Mouse (Mus musculus): ENCODE measurements around the gene Rdh11.
"Not testable (repeated sequence)": the region's sequence is repeated elsewhere in the genome, so short reads cannot be mapped to it uniquely, and the experiment has no call there.

Gene Rdh11

GRCm38 (mm10) chr12:79192193-79192592, at the start of gene Rdh11:
TSS of gene Rdh11 (minus strand) at chr12:79192293.
- DNase-seq (ENCODE audit: low spot score): no peak

DNA sequence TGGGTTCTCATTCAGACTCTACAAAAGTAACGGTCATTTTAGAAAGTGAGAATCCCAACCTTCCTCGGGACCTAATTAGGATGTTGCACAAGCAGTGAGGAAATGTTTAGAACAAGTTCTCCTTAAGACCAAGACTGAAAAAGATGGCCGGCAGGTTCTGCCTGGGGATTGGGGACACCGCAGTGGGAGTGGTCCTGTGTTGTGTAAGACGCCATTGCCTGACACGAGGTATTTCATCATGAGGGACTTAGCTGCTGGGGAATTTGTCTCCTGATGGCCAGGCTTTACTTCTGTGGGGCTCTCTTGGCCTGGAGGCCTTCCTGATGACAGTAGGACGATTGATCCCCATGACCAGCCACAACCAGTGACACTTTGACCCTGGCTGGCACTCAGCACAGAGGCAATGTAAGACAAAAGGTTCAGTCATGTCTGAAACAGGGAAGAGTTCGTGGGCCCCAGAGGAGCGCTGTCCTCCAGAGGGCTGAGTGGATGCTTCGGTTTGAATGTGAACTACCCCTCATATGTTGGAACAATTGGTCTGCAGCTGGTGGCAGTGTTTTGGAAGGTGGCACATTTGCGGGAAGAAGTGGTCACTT, 43.5 kb upstream of the Rdh11 start:
- no peak for DNase-seq (ENCODE audit: low spot score)

- DNase-seq (ENCODE audit: low spot score): no peak
These were observed 25.4 kb upstream of the Rdh11 start for GRCm38 (mm10) chr12:79217511-79217910.

DNA sequence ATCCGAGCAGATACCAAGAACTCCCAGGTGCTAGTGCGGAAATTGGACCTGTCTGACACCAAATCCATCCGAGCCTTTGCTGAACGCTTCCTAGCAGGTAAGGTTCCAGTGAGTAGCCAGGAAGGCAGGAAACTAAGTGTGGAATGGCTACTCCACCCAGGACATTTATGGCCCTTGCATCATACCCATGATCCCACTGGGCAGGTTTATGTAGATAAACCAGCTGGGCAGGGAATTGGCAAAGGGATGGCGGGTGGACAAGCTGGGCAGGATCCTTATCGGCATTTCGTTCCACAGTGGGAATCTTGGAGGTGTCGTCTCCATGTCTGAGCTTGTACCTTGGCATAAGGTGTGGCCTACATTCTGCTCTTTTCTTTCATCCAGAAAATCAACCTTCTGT, 19.4 kb upstream of the Rdh11 start:
- no peak for DNase-seq (ENCODE audit: low spot score)

- DNase-seq (ENCODE audit: low spot score): peak; percentile 33
These were observed 16.8 kb upstream of the Rdh11 start, which contains the start of gene Rdh12 for GRCm38 (mm10) chr12:79208703-79209464. TSS of gene Rdh12 (plus strand) at chr12:79208914.

DNA sequence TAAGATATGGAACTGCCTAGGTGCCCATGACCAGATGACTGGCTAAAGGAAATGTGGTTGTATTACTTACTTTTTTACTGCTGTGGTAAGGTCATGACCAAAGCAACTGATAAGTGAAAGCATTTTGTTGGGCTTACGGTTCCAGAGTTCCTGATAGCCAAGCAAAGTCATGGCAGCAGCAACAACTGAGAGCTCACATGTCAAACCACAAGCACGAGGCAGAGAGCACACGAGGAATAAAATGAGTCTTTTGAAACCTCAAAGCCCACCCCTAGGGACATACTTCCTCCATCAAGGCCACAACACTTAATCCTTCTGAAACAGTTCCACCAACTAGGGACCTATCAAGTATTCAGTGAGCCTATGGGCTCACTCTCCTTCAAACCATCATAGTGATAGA, 9.8 kb upstream of the Rdh11 start:
- no peak for DNase-seq (ENCODE audit: low spot score)

DNA sequence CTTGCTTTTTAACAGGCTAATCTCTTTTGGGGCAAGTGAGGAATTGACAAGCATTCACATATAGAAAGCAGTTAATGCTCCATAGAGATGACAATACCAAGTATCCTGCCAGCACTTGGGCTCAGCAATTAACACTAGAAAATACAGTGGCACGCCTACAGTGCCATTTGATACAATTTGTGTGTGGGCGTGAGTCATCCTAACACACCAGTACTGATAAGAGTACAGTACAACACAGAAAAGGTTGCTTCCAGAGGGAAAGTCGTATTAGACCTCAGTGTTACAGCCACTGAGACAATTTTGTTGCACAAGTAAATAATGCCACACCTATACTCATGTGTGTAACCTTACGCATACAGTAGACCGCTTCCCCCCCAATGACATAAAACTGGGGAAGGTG, 5.0 kb upstream of the Rdh11 start:
- DNase-seq (ENCODE audit: low spot score): no peak

GRCm38 (mm10) chr12:79193441-79193840, 1.3 kb upstream of the Rdh11 start:
- DNase-seq (ENCODE audit: low spot score): peak; percentile 48

- peak; percentile 84 for DNase-seq (ENCODE audit: low spot score)
These were observed 392 bp downstream of the Rdh11 start for GRCm38 (mm10) chr12:79191701-79192100.

GRCm38 (mm10) chr12:79190931-79191673, 991 bp downstream of the Rdh11 start:
- DNase-seq (ENCODE audit: low spot score): peak; percentile 79

DNA sequence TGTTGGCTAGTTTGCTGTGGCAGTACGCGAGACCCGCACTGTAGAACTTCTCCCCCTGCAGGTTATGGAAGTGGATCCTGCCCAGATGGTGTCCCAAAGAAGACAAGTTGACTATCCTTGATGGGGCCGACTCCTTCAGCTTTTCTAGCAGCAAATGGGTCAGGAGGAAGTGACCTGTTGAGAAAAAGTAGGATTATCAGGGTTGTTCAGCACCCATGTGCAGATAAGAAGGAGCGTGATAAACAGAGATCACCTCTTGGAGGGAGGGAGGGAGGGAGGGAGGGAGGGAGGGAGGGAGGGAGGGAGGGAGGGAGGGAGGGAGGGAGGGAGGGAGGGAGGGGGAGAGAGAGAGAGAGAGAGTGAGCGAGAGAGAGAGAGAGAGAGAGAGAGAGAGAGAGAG, 6.9 kb downstream of the Rdh11 start:
- not testable (repeated sequence) for DNase-seq (ENCODE audit: low spot score)

- no peak for DNase-seq (ENCODE audit: low spot score)
These were observed 16.1 kb downstream of the Rdh11 start for GRCm38 (mm10) chr12:79175998-79176397.

DNA sequence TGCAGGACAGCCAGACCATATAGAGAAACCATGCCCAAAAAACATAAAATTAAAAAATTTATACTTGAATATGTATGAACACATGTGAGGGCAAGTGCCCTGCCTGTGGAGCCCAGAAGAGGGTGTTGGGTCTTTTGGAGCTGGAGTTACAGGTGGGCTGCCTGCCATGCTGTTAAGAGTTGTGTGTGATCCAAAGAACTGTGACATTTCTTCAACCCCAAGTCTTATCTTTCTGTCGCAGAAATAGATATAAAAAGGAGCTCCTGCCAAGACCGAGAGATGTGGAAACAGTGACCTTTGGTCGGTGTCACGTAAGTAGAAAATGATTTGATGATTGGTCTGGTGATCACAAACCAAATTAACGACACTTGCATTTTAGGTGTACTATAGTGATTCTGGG, 18.4 kb downstream of the Rdh11 start:
- DNase-seq (ENCODE audit: low spot score): no peak

DNA sequence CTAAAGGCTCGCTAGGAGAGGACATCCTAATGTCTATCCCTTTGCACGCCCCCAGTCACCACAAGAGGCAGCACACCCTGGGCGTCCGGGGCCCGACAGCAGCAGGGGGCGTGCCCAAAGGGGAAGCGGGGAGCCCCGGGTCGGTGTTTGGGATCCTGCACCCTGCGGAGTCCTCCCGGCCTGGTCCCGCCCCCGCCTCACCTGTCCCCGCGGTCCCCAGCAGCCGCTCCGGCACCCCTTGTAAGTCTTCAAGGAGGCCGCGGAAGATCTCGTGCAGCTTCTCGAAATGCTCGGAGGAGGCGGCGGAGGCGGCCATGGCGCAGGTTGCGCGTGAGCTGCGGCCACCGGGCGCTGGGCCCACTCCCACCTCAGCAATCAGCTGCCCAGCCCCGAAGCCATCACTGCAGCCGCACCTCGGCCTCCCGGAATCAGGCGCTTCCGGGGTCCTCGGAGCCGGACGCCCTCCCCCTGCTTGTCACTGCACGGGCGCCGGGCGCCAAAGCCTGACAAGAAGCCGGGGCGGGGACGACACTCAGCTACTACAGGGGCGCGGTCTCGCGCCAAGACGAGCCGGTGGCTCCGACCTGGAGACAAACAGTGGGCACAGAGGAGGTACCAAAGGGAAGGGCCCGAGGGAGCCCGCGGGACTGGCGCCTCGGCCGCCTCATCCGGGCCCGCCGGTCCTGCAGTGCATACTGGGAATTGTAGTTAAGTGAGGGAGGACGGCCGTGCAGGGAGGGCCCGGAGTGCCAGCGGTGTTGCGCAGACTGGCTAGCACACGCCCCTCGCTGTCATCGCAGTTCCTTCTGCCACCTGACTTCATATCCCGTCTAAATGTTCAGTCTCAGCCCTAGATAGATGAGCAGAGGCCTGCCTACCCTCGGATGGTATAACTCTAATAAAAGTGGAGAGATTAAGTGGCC, 19.8 kb downstream of the Rdh11 start, which contains the start of gene Vti1b:
TSS of gene Vti1b (minus strand) at position 649 of the 923 bp plus-strand sequence.
- DNase-seq (ENCODE audit: low spot score): peak; percentile 95

DNA sequence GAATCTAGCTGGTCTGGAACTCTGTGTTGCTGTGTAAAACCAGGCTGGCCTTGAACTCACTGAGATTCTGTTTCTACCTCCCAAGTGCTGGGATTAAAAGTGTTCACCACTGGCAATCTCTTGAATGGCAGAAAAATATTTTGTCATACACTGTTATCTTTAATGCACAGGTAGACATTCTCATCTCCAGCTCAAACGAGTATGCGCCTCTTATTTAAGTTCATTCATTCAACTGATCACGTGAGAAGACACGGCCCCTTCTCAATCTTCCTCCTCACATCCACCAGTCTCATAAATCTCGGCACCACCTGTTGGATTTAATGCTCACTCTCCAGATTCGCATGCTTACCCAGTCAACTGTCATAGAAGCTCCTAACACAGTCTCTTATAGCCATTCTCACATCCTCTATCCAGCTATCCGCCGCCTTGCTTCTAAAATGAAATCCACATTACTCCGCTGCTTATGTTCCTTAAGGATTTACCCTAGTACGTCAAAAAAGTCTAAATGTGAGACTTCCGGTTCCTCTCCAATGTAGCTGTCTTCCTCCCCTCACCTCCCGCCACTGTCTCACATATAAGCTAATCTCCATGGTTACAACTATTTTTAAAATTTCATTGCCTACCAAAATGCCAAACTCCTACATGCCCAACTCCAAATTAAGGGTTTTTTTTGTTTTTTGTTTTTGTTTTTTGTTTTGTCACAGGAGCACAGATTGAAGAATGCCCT, 20.7 kb downstream of the Rdh11 start:
- DNase-seq (ENCODE audit: low spot score): no peak

DNA sequence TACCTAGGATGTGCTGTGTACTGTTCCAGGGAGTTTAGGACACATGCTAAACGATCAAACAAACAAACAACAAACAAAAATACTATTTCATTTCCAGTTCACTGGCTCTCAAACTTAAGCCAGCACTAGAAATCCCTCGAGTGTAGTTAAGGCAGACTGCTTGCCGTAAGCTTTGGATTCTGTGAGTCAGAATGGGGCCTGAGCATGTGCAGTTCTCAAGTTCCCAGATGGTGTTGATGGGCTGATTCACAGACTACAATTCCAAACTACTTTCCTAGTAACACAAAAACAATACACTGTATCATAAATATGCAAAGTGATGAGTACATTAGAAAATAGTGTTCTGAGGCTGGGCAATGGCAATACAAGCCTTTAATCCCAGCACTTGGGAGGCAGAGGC, 21.7 kb downstream of the Rdh11 start:
- no peak for DNase-seq (ENCODE audit: low spot score)

GRCm38 (mm10) chr12:79169173-79169572, 22.9 kb downstream of the Rdh11 start:
- DNase-seq (ENCODE audit: low spot score): no peak

DNA sequence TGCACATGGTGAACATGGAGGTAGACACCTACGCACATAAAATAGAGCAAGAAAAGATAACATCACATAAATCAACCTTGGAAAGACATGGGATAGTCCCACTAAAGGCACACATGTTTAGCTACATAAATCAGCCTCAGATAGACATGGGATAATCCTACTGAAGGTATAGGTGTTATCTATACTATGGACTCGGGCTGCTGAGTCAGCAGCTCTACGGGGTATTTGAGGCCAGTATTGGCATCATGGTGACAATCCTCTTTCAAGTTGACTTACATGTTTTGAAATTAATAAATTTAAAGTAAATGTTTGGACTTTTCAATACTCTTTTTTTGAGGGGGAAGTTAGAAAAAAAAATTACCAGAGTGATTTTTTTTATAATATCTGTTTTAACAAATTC, 29.2 kb downstream of the Rdh11 start:
- no peak for DNase-seq (ENCODE audit: low spot score)

DNA sequence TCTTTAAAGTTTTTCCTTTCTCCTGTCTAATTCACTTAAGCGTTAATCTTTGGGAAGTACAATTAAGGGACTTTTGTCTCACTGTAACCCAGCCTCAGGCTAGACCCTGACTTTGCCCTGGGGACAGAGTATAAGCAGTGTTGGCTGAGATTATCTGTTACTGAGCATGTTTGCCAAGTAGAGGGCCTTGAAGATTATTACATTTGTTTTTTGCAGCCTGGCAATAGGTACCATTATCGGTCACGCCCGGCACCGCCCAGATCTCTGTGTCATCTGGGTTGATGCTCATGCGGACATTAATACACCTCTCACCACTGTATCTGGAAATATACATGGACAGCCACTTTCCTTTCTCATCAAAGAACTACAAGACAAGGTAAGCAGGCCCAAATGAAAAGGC, 42.4 kb downstream of the Rdh11 start:
- no peak for DNase-seq (ENCODE audit: low spot score)

DNA sequence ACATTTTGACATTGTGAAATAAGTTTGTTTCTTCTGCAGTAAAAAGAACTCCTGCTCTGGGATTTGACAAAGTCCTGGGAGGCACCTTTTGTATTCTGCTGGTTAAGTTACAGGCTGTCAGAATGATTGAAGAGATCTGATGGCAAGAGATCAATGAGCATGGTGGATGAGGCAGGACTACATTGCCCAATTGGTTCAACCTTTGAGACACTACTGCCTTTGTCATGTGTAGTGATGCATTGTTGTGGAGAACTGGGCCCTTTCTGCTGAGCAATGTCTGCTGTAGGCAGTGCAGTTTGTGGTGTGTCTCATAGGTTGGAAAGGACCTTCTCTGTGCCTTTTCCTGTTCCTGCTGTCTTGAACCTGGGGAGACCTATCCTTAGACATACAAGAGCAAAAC, 50.7 kb downstream of the Rdh11 start:
- DNase-seq (ENCODE audit: low spot score): no peak

- DNase-seq (ENCODE audit: low spot score): no peak
These were observed 51.3 kb downstream of the Rdh11 start for GRCm38 (mm10) chr12:79140811-79141210.
